Mouse (Mus musculus) heart, embryonic 15.5 days (tissue): ENCODE measurements around the gene Olfr556. TPM values are rescaled to one million over a fixed set of nuclear protein-coding genes. Genes with fewer than 3 reads are reported as not detected.
"Not testable (repeated sequence)": the region's sequence is repeated elsewhere in the genome, so short reads cannot be mapped to it uniquely, and the experiment has no call there.

Experiments used
- ATAC-seq: fragments of 200-750 bp; cut with Nextera tagmentation; replicated peaks from 2 replicates; pipeline ENCODE4 v1.8.0; 2017; ENCODE audit warnings: low read depth, moderate TSS enrichment; ENCODE audit not compliant: insufficient number of reproducible peaks, insufficient read depth, low FRiP score
- H3K27ac ChIP-seq: fragments of 300-500 bp; sonication (generic); 2 replicates; pipeline ENCODE4 v1.5.1; 2015; ENCODE audit warnings: mild to moderate bottlenecking, inconsistent platforms
- H3K27me3 ChIP-seq: fragments of 300-500 bp; sonication (generic); 2 replicates; pipeline ENCODE4 v1.6.1; 2015; ENCODE audit warnings: inconsistent platforms
- H3K36me3 ChIP-seq: fragments of 300-500 bp; sonication (generic); 2 replicates; pipeline ENCODE4 v1.6.1; 2015; ENCODE audit warnings: mild to moderate bottlenecking, inconsistent platforms
- H3K4me1 ChIP-seq: fragments of 300-500 bp; sonication (generic); replicated peaks from 2 replicates; pipeline ENCODE4 v1.6.1; 2015; ENCODE audit warnings: inconsistent platforms
- H3K4me2 ChIP-seq: fragments of 300-500 bp; sonication (generic); 2 replicates; pipeline ENCODE4 v1.6.1; 2015; ENCODE audit warnings: inconsistent platforms, mild to moderate bottlenecking, moderate library complexity
- H3K4me3 ChIP-seq: fragments of 300-500 bp; sonication (generic); 2 replicates; pipeline ENCODE4 v1.5.1; 2015; ENCODE audit warnings: mild to moderate bottlenecking, inconsistent platforms
- H3K9ac ChIP-seq: fragments of 300-500 bp; sonication (generic); 2 replicates; pipeline ENCODE4 v1.6.1; 2015; ENCODE audit warnings: mild to moderate bottlenecking, inconsistent platforms
- H3K9me3 ChIP-seq: fragments of 300-500 bp; sonication (generic); replicated peaks from 2 replicates; pipeline ENCODE4 v1.6.1; 2016; ENCODE audit warnings: inconsistent platforms
- WGBS: fragments of 180-500 bp; shearing (Covaris S2); methylation state at CpG from one replicate; pipeline ENCODE4 v1.1.7; 2015; ENCODE audit warnings: mixed read lengths; 5-methylcytosine and 5-hydroxymethylcytosine counted together
- polyA plus RNA-seq: library from polyadenylated mRNA; unstranded; fragments of >200 nt; fragmentation: Nextera tagmentation; extraction: Ambion mirVana; gene quantifications from 2 replicates; pipeline ENCODE4 v1.2.1, GENCODE M21; 2015

Gene Olfr556
- polyA plus RNA-seq, result not detected in 2 replicates

- Histone ChIP-seq H3K4me3 (no peak within 1 kb of the TSS), H3K36me3 (no peaks in the 10 kb centered on the region), H3K4me1 (no peaks in the 10 kb centered on the region), H3K9ac (no peak within 1 kb of the TSS), H3K4me2 (no peak within 1 kb of the TSS), H3K27ac (no peak within 1 kb of the TSS), H3K9me3 (no peaks in the 10 kb centered on the region), H3K27me3 (no peaks in the 10 kb centered on the region)
- 65% methylated on average over 3 of the region's 3 CpGs for WGBS
- ATAC-seq, result no peak
Measured at GRCm38 (mm10) chr7:102664599-102664998, at the start of gene Olfr556. Olfr556 (plus strand) TSS chr7:102664899.

DNA sequence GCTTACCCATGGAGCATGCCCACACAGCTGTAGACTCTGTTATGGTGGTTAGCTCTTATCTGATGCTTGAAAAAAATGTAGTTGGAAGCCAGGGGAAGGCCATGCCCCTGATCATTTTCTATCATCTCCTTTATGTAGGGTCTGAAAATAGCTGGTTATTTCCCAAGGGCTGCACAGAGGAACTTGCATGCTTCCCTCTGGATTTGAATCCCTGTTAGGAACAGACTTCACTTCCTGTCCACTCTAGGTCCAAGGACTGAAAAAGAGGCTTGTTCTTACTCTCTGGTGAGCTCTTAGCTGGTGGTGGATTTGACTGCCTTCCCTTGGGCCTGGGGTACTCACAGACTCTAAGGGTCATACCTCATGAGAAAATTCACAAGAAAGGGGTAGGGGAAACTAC lies 46.6 kb upstream of the Olfr556 start, which contains the start of gene Olfr553:
TSS of gene Olfr553 (minus strand) at position 101 of the 400 bp plus-strand sequence.
- Histone ChIP-seq H3K27me3 (no peaks in the 10 kb centered on the region), H3K4me3 (no peak within 1 kb of the TSS), H3K4me2 (no peak within 1 kb of the TSS), H3K27ac (no peak within 1 kb of the TSS), H3K9ac (no peak within 1 kb of the TSS), H3K4me1 (no peaks in the 10 kb centered on the region), H3K9me3 (no peaks in the 10 kb centered on the region), H3K36me3 (no peaks in the 10 kb centered on the region)
- no peak for ATAC-seq

DNA sequence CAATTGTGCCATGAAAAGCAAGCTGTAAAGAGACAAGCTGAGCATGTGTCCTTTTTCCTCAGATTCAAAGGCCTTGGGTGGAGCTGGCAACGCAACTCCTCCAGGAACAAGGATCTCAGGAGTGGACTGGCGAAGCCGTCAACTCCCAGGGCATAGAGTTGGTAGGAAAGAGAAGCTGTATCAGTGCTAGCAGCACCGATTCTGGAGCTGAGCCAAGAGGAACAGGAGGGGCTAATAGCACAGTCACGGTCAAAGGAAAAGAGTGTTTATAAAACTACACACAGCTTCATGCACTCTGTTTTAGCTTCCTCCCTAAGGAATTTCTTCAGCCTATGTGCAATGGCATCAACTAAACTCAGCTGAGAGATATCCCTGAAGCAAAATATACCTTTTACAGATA lies 45.1 kb upstream of the Olfr556 start:
- no peaks in the 10 kb centered on the region for H3K36me3 ChIP-seq
- H3K4me2 ChIP-seq, result no peak overlapping the region
- 35% methylated on average over 5 of the region's 5 CpGs for WGBS
- H3K9me3 ChIP-seq, result no peaks in the 10 kb centered on the region
- H3K9ac ChIP-seq, result no peak overlapping the region
- peak; percentile 39; the same call in 1 of the 2 replicates for ATAC-seq
- no peak overlapping the region for H3K27ac ChIP-seq
- no peaks in the 10 kb centered on the region for H3K27me3 ChIP-seq
- H3K4me3 ChIP-seq, result no peak overlapping the region
- H3K4me1 ChIP-seq, result no peaks in the 10 kb centered on the region

GRCm38 (mm10) chr7:102620368-102620767 lies 44.3 kb upstream of the Olfr556 start:
- not testable (repeated sequence) for H3K4me3 ChIP-seq, H3K27me3 ChIP-seq, H3K9ac ChIP-seq, H3K4me2 ChIP-seq, H3K9me3 ChIP-seq, H3K36me3 ChIP-seq, ATAC-seq, H3K4me1 ChIP-seq, H3K27ac ChIP-seq
- 79% methylated on average over 19 of the region's 19 CpGs for WGBS

DNA sequence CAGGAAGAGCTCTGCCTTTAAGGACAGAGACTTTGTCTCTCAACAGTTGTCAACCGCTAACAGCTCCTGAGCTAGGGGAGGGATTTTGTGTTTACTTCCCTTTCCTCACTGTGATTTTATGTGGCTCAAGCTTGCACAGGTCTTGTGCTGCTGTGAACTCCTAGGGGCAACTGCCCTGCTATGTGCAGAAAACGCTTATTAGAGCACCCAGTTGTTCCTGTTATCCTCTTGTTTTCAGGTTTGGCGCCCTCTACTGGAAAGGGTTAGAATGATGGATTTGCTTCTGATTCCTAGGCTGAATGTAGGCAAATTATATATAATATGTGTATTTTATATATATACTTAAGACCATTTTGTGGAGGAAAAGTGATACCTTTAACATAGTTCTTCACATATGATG lies 28.0 kb upstream of the Olfr556 start:
- WGBS, result 33% methylated on average over 3 of the region's 3 CpGs

GRCm38 (mm10) chr7:102638132-102638531 lies 26.6 kb upstream of the Olfr556 start, which contains the start of gene Olfr554:
Olfr554 (plus strand) TSS chr7:102638432.
- WGBS, result 45% methylated on average over 1 of the region's 1 CpGs
- no peak within 1 kb of the TSS for H3K9ac ChIP-seq
- H3K27ac ChIP-seq, result no peak within 1 kb of the TSS
- H3K27me3 ChIP-seq, result no peaks in the 10 kb centered on the region
- no peak for ATAC-seq
- H3K36me3 ChIP-seq, result no peaks in the 10 kb centered on the region
- H3K4me2 ChIP-seq, result no peak within 1 kb of the TSS
- H3K4me3 ChIP-seq, result no peak within 1 kb of the TSS
- no peaks in the 10 kb centered on the region for H3K9me3 ChIP-seq
- H3K4me1 ChIP-seq, result no peaks in the 10 kb centered on the region

More for the DNA sequence above, 28.0 kb upstream of the Olfr556 start:
- Histone ChIP-seq H3K4me3 (no peak overlapping the region), H3K4me1 (no peaks in the 10 kb centered on the region), H3K36me3 (no peaks in the 10 kb centered on the region), H3K4me2 (no peak overlapping the region), H3K27ac (no peak overlapping the region), H3K9me3 (no peaks in the 10 kb centered on the region), H3K9ac (no peak overlapping the region), H3K27me3 (no peaks in the 10 kb centered on the region)
- no peak for ATAC-seq

DNA sequence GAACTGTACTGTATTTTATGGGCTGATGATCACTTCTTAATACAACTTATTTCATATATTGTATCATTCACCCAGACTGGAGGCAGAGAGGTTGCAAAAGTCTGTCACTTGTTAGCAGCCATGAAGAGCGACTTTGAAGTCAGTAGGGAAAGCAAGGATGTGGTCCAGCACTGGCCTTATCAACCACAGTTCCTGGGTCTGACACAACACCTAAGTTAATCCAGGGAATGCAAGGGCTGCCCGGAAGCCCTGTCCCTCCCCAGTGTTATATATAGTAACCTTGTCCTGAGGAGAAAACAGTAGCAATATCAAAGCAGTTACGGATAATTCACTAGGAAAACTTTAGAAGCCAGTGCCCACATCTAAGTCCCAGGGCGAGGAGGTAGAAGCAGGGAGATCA lies 19.8 kb upstream of the Olfr556 start:
- ATAC-seq, H3K27me3 ChIP-seq, H3K9ac ChIP-seq, H3K36me3 ChIP-seq, H3K4me3 ChIP-seq, H3K4me2 ChIP-seq, H3K9me3 ChIP-seq, H3K27ac ChIP-seq, H3K4me1 ChIP-seq: not testable (repeated sequence)
- 30% methylated on average over 4 of the region's 4 CpGs for WGBS

- WGBS, result 58% methylated on average over 1 of the region's 1 CpGs
- Histone ChIP-seq H3K27me3 (no peaks in the 10 kb centered on the region), H3K36me3 (no peaks in the 10 kb centered on the region), H3K4me1 (no peaks in the 10 kb centered on the region), H3K9me3 (no peaks in the 10 kb centered on the region), H3K4me2 (no peak within 1 kb of the TSS), H3K4me3 (no peak within 1 kb of the TSS), H3K27ac (no peak within 1 kb of the TSS), H3K9ac (no peak within 1 kb of the TSS)
- ATAC-seq, result no peak
Measured at GRCm38 (mm10) chr7:102658523-102658922, 6.2 kb upstream of the Olfr556 start, which contains the start of gene Olfr555. Olfr555 (plus strand) TSS chr7:102658823.

- Histone ChIP-seq H3K27me3 (no peaks in the 10 kb centered on the region), H3K4me3 (no peak overlapping the region), H3K9ac (no peak overlapping the region), H3K27ac (no peak overlapping the region), H3K4me1 (no peaks in the 10 kb centered on the region), H3K9me3 (no peaks in the 10 kb centered on the region), H3K4me2 (no peak overlapping the region), H3K36me3 (no peaks in the 10 kb centered on the region)
- ATAC-seq, result no peak
- 30% methylated on average over 2 of the region's 2 CpGs for WGBS
Measured at GRCm38 (mm10) chr7:102665378-102665777, 679 bp downstream of the Olfr556 start.

- no peak overlapping the region for H3K4me3 ChIP-seq
- no peak overlapping the region for H3K9ac ChIP-seq
- no peaks in the 10 kb centered on the region for H3K36me3 ChIP-seq
- no peak overlapping the region for H3K4me2 ChIP-seq
- H3K27ac ChIP-seq, result no peak overlapping the region
- no peaks in the 10 kb centered on the region for H3K27me3 ChIP-seq
- no peaks in the 10 kb centered on the region for H3K4me1 ChIP-seq
- H3K9me3 ChIP-seq, result no peaks in the 10 kb centered on the region
- no peak for ATAC-seq
- WGBS, result 69% methylated on average over 2 of the region's 2 CpGs
Measured at GRCm38 (mm10) chr7:102676225-102676624, 11.5 kb downstream of the Olfr556 start.

GRCm38 (mm10) chr7:102681916-102682315 lies 17.2 kb downstream of the Olfr556 start:
- Histone ChIP-seq H3K4me2 (no peak overlapping the region), H3K4me1 (no peaks in the 10 kb centered on the region), H3K36me3 (peaks cover 2% of the 10 kb centered on the region; the same call in 1 of the 2 replicates), H3K9me3 (no peaks in the 10 kb centered on the region), H3K4me3 (no peak overlapping the region), H3K27ac (no peak overlapping the region), H3K9ac (no peak overlapping the region), H3K27me3 (no peaks in the 10 kb centered on the region)
- ATAC-seq, result no peak
- WGBS, result 74% methylated on average over 1 of the region's 1 CpGs

GRCm38 (mm10) chr7:102686944-102687501 lies 22.3 kb downstream of the Olfr556 start, which contains the start of gene Trim68:
Trim68 (minus strand) TSS chr7:102687327.
- peak within 1 kb of the TSS; percentile 61 for H3K4me3 ChIP-seq

More at GRCm38 (mm10) chr7:102686944-102687501, 22.3 kb downstream of the Olfr556 start, which contains the start of gene Trim68:
- WGBS, result under 1% methylated on average over 40 of the region's 40 CpGs
- peak; percentile 99 for ATAC-seq
- H3K9me3 ChIP-seq, result no peaks in the 10 kb centered on the region
- peak within 1 kb of the TSS; percentile 70 for H3K4me2 ChIP-seq
- H3K27me3 ChIP-seq, result no peaks in the 10 kb centered on the region
- peak within 1 kb of the TSS; percentile 84 for H3K27ac ChIP-seq
- H3K36me3 ChIP-seq, result peaks cover 2% of the 10 kb centered on the region; the same call in 1 of the 2 replicates
- peaks cover 4% of the 10 kb centered on the region for H3K4me1 ChIP-seq
- H3K9ac ChIP-seq, result peak within 1 kb of the TSS; percentile 68
